Mouse (Mus musculus) cerebellum, adult 9-10 months (tissue): ENCODE data around the gene Gm572.

Source experiments
- DNase-seq: peaks from one replicate; pipeline ENCODE4 v3.0.0; 2022

Gm572 gene

GRCm38 (mm10) chr4:148625756-148626622 is 17.1 kb upstream of the Gm572 start:
- peak; percentile 48 for DNase-seq

- DNase-seq = peak; percentile 94
Observed at GRCm38 (mm10) chr4:148626623-148627185, 16.4 kb upstream of the Gm572 start, which contains the start of gene Tardbp. Tardbp (minus strand) TSS chr4:148627019.

GRCm38 (mm10) chr4:148627246-148627645 is 15.9 kb upstream of the Gm572 start:
- no peak for DNase-seq

GRCm38 (mm10) chr4:148632013-148632692 is 11.0 kb upstream of the Gm572 start:
- no peak for DNase-seq

- no peak for DNase-seq
Observed at GRCm38 (mm10) chr4:148633395-148634061, 9.6 kb upstream of the Gm572 start.

- DNase-seq = no peak
Observed at GRCm38 (mm10) chr4:148635309-148635708, 7.8 kb upstream of the Gm572 start.

GRCm38 (mm10) chr4:148638302-148638701 is 4.8 kb upstream of the Gm572 start:
- DNase-seq = no peak

- DNase-seq = no peak
Observed at GRCm38 (mm10) chr4:148639455-148639854, 3.7 kb upstream of the Gm572 start.

- no peak for DNase-seq
Observed at GRCm38 (mm10) chr4:148641121-148641520, 2.0 kb upstream of the Gm572 start.

GRCm38 (mm10) chr4:148644157-148644511 is 1.0 kb downstream of the Gm572 start:
- DNase-seq = peak; percentile 72

- no peak for DNase-seq
Observed at GRCm38 (mm10) chr4:148644926-148645325, 1.8 kb downstream of the Gm572 start.

GRCm38 (mm10) chr4:148646616-148647015 is 3.5 kb downstream of the Gm572 start:
- DNase-seq = peak; percentile 74

- DNase-seq = no peak
Observed at GRCm38 (mm10) chr4:148649309-148649708, 6.2 kb downstream of the Gm572 start.

GRCm38 (mm10) chr4:148651045-148651444 is 7.9 kb downstream of the Gm572 start:
- peak; percentile 83 for DNase-seq

GRCm38 (mm10) chr4:148654701-148655398 is 11.7 kb downstream of the Gm572 start:
- DNase-seq = peak; percentile 36

- no peak for DNase-seq
Observed at GRCm38 (mm10) chr4:148656691-148657258, 13.7 kb downstream of the Gm572 start.

GRCm38 (mm10) chr4:148657776-148658175 is 14.7 kb downstream of the Gm572 start:
- no peak for DNase-seq

- DNase-seq = no peak
Observed at GRCm38 (mm10) chr4:148660174-148660573, 17.1 kb downstream of the Gm572 start.

GRCm38 (mm10) chr4:148662168-148662965 is 19.2 kb downstream of the Gm572 start:
- peak; percentile 67 for DNase-seq

- DNase-seq = no peak
Observed at GRCm38 (mm10) chr4:148663326-148663725, 20.2 kb downstream of the Gm572 start.

- no peak for DNase-seq
Observed at GRCm38 (mm10) chr4:148664021-148664420, 20.9 kb downstream of the Gm572 start.
